Mouse (Mus musculus): ENCODE measurements around the gene Gm11011.

GRCm38 (mm10) chr2:169565751-169566150 is 21.8 kb downstream of the Gm11011 start:
- no peak for TF ChIP-seq CTCF (IDR thresholded peaks at IDR 0.05; ENCODE audit: extremely low read depth, insufficient read depth, insufficient read length, insufficient replicate concordance)
- TF ChIP-seq POLR2A (IDR thresholded peaks at IDR 0.05; ENCODE audit: low read depth, low read length), result no peak
